Mouse (Mus musculus): ENCODE measurements around the gene Pgpep1.

The Pgpep1 gene

GRCm38 (mm10) chr8:70631436-70631835 is 28.8 kb downstream of the Pgpep1 start:
- DNase-seq (ENCODE audit: low spot score), result no peak

- DNase-seq (ENCODE audit: low spot score), result no peak
Observed at GRCm38 (mm10) chr8:70630532-70631381, 29.4 kb downstream of the Pgpep1 start.

GRCm38 (mm10) chr8:70629574-70630531 is 30.3 kb downstream of the Pgpep1 start:
- peak; percentile 76 for DNase-seq (ENCODE audit: low spot score)

- DNase-seq (ENCODE audit: low spot score), result no peak
Observed at GRCm38 (mm10) chr8:70628986-70629490, 31.1 kb downstream of the Pgpep1 start.

GRCm38 (mm10) chr8:70627041-70627440 is 33.1 kb downstream of the Pgpep1 start:
- no peak for DNase-seq (ENCODE audit: low spot score)

- no peak for DNase-seq (ENCODE audit: low spot score)
Observed at GRCm38 (mm10) chr8:70625104-70625503, 35.1 kb downstream of the Pgpep1 start.

GRCm38 (mm10) chr8:70622220-70622619 is 38.0 kb downstream of the Pgpep1 start:
- DNase-seq (ENCODE audit: low spot score), result no peak

GRCm38 (mm10) chr8:70618888-70619334 is 41.3 kb downstream of the Pgpep1 start:
- no peak for DNase-seq (ENCODE audit: low spot score)

- DNase-seq (ENCODE audit: low spot score), result no peak
Observed at GRCm38 (mm10) chr8:70617985-70618384, 42.2 kb downstream of the Pgpep1 start.

GRCm38 (mm10) chr8:70616645-70617044 is 43.5 kb downstream of the Pgpep1 start:
- no peak for DNase-seq (ENCODE audit: low spot score)

- no peak for DNase-seq (ENCODE audit: low spot score)
Observed at GRCm38 (mm10) chr8:70615894-70616293, 44.3 kb downstream of the Pgpep1 start, which contains the start of gene Lrrc25. Lrrc25 (plus strand) TSS chr8:70616155.

- DNase-seq (ENCODE audit: low spot score), result no peak
Observed at GRCm38 (mm10) chr8:70615281-70615680, 44.9 kb downstream of the Pgpep1 start.

GRCm38 (mm10) chr8:70614469-70614868 is 45.7 kb downstream of the Pgpep1 start:
- no peak for DNase-seq (ENCODE audit: low spot score)

- DNase-seq (ENCODE audit: low spot score), result no peak
Observed at GRCm38 (mm10) chr8:70613763-70614162, 46.4 kb downstream of the Pgpep1 start.

GRCm38 (mm10) chr8:70611849-70612248 is 48.3 kb downstream of the Pgpep1 start:
- no peak for DNase-seq (ENCODE audit: low spot score)

GRCm38 (mm10) chr8:70610796-70611771 is 49.1 kb downstream of the Pgpep1 start:
- no peak for DNase-seq (ENCODE audit: low spot score)

GRCm38 (mm10) chr8:70609849-70610795 is 50.1 kb downstream of the Pgpep1 start:
- DNase-seq (ENCODE audit: low spot score), result peak; percentile 94

- DNase-seq (ENCODE audit: low spot score), result peak; percentile 84
Observed at GRCm38 (mm10) chr8:70609368-70609848, 50.8 kb downstream of the Pgpep1 start.

- no peak for DNase-seq (ENCODE audit: low spot score)
Observed at GRCm38 (mm10) chr8:70608749-70609367, 51.3 kb downstream of the Pgpep1 start, which contains the start of gene Ssbp4. Ssbp4 (minus strand) TSS chr8:70608872.
